8 mouse cellular contexts compared by ENCODE assay signal in the genomic region with DNA sequence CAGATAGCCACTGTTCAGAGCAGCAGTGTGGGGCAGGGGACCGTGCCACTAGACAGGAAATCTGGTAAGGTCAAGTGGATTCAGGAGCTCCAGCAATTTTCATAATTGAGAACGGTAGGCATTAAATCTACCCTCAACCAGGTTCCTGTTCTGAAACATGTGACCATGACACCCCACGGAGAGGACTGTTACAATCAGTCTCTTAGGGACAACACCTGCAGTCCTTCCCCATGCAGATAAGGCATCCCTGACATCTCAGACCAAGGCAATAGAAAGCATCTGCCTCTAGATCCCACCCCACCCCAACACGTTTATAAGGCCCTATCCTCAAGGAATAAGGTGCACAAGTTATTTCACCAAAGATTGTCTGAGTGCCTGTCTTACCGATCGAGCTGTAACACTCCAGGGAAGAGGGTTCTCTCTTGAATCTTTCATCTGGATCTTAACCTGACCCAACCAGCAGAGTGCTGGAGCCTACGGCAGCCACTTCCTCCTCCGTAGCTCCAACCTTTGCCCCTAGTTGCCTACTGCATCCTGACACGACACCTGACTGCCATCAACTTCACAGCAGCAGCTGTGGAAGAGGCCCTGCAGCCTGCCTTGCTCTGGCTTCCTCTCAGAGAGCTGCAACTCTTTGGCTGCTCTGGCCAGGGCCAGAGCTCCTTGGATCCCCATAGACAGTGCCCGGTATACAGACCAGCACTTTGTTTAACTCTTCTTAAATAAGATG. TPM values are rescaled to one million over a fixed set of nuclear protein-coding genes. Genes with fewer than 3 reads are reported as not detected.
DNase-seq lines count a peak whose midpoint lies in the region; ATAC-seq and TF ChIP-seq lines count a peak whose summit lies in the region.

No protein-coding gene starts in this region.

- no peaks in the 10 kb centered on the region for H3K36me3 ChIP-seq in heart, embryonic 13.5 days
- no peaks in the 10 kb centered on the region for H3K36me3 ChIP-seq in embryonic facial prominence, embryonic 12.5 days
- H3K36me3 ChIP-seq in limb, embryonic 13.5 days = no peaks in the 10 kb centered on the region

- no peak for TF ChIP-seq POLR2A in olfactory bulb, adult 2 months (IDR thresholded peaks at IDR 0.05; ENCODE audit: insufficient read depth, low read depth, low read length)

- no peak for ATAC-seq in heart, embryonic 13.5 days (ENCODE audit: extremely low read depth, insufficient number of reproducible peaks, low FRiP score, low TSS enrichment)
- no peak for ATAC-seq in embryonic facial prominence, embryonic 12.5 days (ENCODE audit: insufficient number of reproducible peaks, insufficient read depth, low FRiP score, low TSS enrichment)
- no peak for ATAC-seq in limb, embryonic 13.5 days (ENCODE audit: low FRiP score, low read depth)

- H3K4me1 ChIP-seq in heart, embryonic 13.5 days = peaks cover 40% of the 10 kb centered on the region
- H3K4me1 ChIP-seq in embryonic facial prominence, embryonic 12.5 days = peaks cover 10% of the 10 kb centered on the region
- peaks cover 38% of the 10 kb centered on the region for H3K4me1 ChIP-seq in limb, embryonic 13.5 days
- peaks cover 27% of the 10 kb centered on the region for H3K4me1 ChIP-seq in olfactory bulb, adult 2 months (ENCODE audit: control insufficient read depth, insufficient read depth, low read length)

- no peak overlapping the region for H3K9ac ChIP-seq in heart, embryonic 13.5 days
- no peak overlapping the region for H3K9ac ChIP-seq in embryonic facial prominence, embryonic 12.5 days
- H3K9ac ChIP-seq in limb, embryonic 13.5 days = peak overlapping the region; percentile 32

- no peak overlapping the region for H3K4me2 ChIP-seq in heart, embryonic 13.5 days
- H3K4me2 ChIP-seq in embryonic facial prominence, embryonic 12.5 days (replicated peaks) = no peak overlapping the region
- H3K4me2 ChIP-seq in limb, embryonic 13.5 days (replicated peaks) = no peak overlapping the region

- no peaks in the 10 kb centered on the region for H3K9me3 ChIP-seq in heart, embryonic 13.5 days
- H3K9me3 ChIP-seq in embryonic facial prominence, embryonic 12.5 days = no peaks in the 10 kb centered on the region
- peaks cover 6% of the 10 kb centered on the region; the same call in 1 of the 2 replicates for H3K9me3 ChIP-seq in limb, embryonic 13.5 days

- H3K27me3 ChIP-seq in heart, embryonic 13.5 days (replicated peaks) = no peaks in the 10 kb centered on the region
- H3K27me3 ChIP-seq in embryonic facial prominence, embryonic 12.5 days = no peaks in the 10 kb centered on the region
- H3K27me3 ChIP-seq in limb, embryonic 13.5 days = no peaks in the 10 kb centered on the region

- 55% methylated on average over 10 of the region's 10 CpGs for WGBS in heart, embryonic 13.5 days
- 65% methylated on average over 10 of the region's 10 CpGs for whole genome bisulfite sequencing in embryonic facial prominence, embryonic 12.5 days
- 60% methylated on average over 10 of the region's 10 CpGs for WGBS in limb, embryonic 13.5 days
- 70% methylated on average over 10 of the region's 10 CpGs for WGBS in olfactory bulb, adult 2 months

- peak overlapping the region; percentile 72 for H3K27ac ChIP-seq in heart, embryonic 13.5 days (replicated peaks)
- peak overlapping the region; percentile 76; the same call in 1 of the 2 replicates for H3K27ac ChIP-seq in embryonic facial prominence, embryonic 12.5 days
- H3K27ac ChIP-seq in limb, embryonic 13.5 days = peak overlapping the region; percentile 61
- H3K27ac ChIP-seq in olfactory bulb, adult 2 months (ENCODE audit: insufficient read depth, low read depth, low read length) = peak overlapping the region; percentile 86

- DNase-seq in heart, adult 18-20 months = no peak
- DNase-seq in adrenal gland, postnatal 4 days (ENCODE audit: low spot score in 2 of 2) = no peak
- no peak for DNase-seq in embryo, embryonic 9.5 days (ENCODE audit: extremely low spot score)
- DNase-seq in right cerebral cortex, adult 2 months (ENCODE audit: low spot score in 2 of 2) = no peak

- no peak for TF ChIP-seq CTCF in olfactory bulb, adult 2 months (IDR thresholded peaks at IDR 0.05; ENCODE audit: insufficient read depth, low read depth, low read length)

- H3K4me3 ChIP-seq in heart, embryonic 13.5 days = no peak overlapping the region
- H3K4me3 ChIP-seq in embryonic facial prominence, embryonic 12.5 days = no peak overlapping the region
- H3K4me3 ChIP-seq in limb, embryonic 13.5 days = no peak overlapping the region
- no peak overlapping the region for H3K4me3 ChIP-seq in olfactory bulb, adult 2 months (ENCODE audit: insufficient read depth, low read depth, low read length)

RNA-seq across cellular contexts. Expression of a gene that starts 50.2 kb away (rescaled TPM):
- polyA plus RNA-seq in heart, embryonic 13.5 days (2015; fragmentation: Nextera tagmentation; extraction: Ambion mirVana) = 27.5 and 28.7 TPM in 2 replicates
- total RNA-seq in heart, adult 18-20 months (2021) = 100 to 1,000 TPM; 107 to 116 TPM
- polyA plus RNA-seq in embryonic facial prominence, embryonic 12.5 days (2016; fragmentation: Nextera tagmentation; extraction: Ambion mirVana) = 28.4 and 28.7 TPM in 2 replicates
- 26.4 and 27.9 TPM in 2 replicates for polyA plus RNA-seq in limb, embryonic 13.5 days (2015; fragmentation: Nextera tagmentation; extraction: Ambion mirVana)
- polyA plus RNA-seq in olfactory bulb, adult 2 months (2012; ENCODE audit: insufficient read depth, insufficient read length, low replicate concordance, missing spikeins) = 119 TPM in 1 of 2 replicates, not detected in the other
- 10 to 100 TPM; 54.0 to 55.9 TPM for total RNA-seq in adrenal gland, postnatal 4 days (2021)

RNA-seq across cellular contexts. Expression of a gene that starts 50.6 kb away (rescaled TPM):
- polyA plus RNA-seq in heart, embryonic 13.5 days (2015; fragmentation: Nextera tagmentation; extraction: Ambion mirVana) = 2.4 TPM in 2 replicates
- total RNA-seq in heart, adult 18-20 months (2021) = 1 to 10 TPM; 3.3 TPM
- polyA plus RNA-seq in embryonic facial prominence, embryonic 12.5 days (2016; fragmentation: Nextera tagmentation; extraction: Ambion mirVana) = 2.0 and 2.3 TPM in 2 replicates
- 1.0 and 1.5 TPM in 2 replicates for polyA plus RNA-seq in limb, embryonic 13.5 days (2015; fragmentation: Nextera tagmentation; extraction: Ambion mirVana)
- polyA plus RNA-seq in olfactory bulb, adult 2 months (2012; ENCODE audit: insufficient read depth, insufficient read length, low replicate concordance, missing spikeins) = not detected in 2 replicates
- 1 to 10 TPM; 1.8 to 2.6 TPM for total RNA-seq in adrenal gland, postnatal 4 days (2021)
